Mouse (Mus musculus) heart, adult 2 months (tissue): ENCODE results near the gene Pabpc4.

Source experiments
- CTCF ChIP-seq: fragments of 200-600 bp; IDR thresholded peaks from 2 replicates; pipeline ENCODE4 v1.8.1; 2022; ENCODE audit warnings: antibody characterized with exemption, mild to moderate bottlenecking, moderate library complexity
- EP300 ChIP-seq: fragments of 200-500 bp; IDR thresholded peaks from 2 replicates; pipeline ENCODE4 v1.6.1; 2011; ENCODE audit warnings: low read depth, low read length, control low read depth; ENCODE audit not compliant: insufficient read depth
- POLR2A ChIP-seq: fragments of 200-500 bp; IDR thresholded peaks from 2 replicates; pipeline ENCODE4 v1.6.1; 2011; ENCODE audit warnings: mild to moderate bottlenecking, low read depth, low read length, control low read depth; ENCODE audit not compliant: insufficient read depth

- TF ChIP-seq CTCF (no peak), POLR2A (no peak), EP300 (no peak)
Measured at GRCm38 (mm10) chr4:123229166-123229565, 33.0 kb upstream of the Pabpc4 start.
